Mouse (Mus musculus): ENCODE results near the gene Clec9a. TPM values are rescaled to one million over a fixed set of nuclear protein-coding genes. Genes with fewer than 3 reads are reported as not detected.

Gene Clec9a
- not detected for total RNA-seq (2021)
- long read RNA-seq = 0 reads

GRCm38 (mm10) chr6:129408562-129408961, at the start of gene Clec9a:
Clec9a (plus strand) TSS chr6:129408862.
- DNase-seq (ENCODE audit: low spot score in 2 of 2) = no peak

DNA sequence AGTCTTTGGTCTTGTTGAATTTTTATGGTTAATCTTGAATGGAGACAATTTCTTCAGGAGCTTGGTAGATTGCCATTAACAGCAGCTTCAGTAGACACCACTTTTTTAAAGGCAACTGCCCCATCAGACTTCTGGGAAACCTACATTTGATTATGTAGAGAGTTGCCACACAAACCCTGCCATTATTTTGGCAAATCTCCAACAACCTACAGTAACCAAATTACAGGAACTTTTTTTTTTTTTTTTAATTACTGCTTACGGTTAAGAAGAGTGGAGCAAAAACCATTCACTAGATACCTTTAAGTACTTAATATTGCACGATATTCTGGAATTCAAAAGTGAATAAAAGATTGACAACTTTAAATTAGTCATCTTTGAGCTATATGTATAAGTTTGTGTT, 49.1 kb upstream of the Clec9a start:
- no peak for DNase-seq (ENCODE audit: low spot score in 2 of 2)

DNA sequence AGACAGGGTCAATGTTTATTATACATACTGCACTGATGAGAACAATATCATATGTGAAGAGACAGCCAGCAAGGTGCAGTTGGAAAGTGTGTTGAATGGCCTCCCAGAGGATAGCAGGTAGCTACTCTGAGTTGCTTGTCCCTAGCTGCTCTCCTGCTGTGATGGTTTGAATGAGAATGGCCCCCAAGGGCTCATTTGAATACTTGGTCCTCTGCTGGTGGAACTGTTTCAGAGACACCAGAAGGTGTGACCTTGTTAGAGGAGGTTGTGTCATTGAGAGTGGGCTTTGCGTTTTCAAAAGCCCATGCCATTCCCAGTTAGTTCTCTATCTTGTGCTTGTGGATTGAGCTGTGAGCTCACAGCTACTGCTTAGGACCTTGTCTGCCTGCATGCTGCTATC, 44.7 kb upstream of the Clec9a start:
- DNase-seq (ENCODE audit: low spot score in 2 of 2) = no peak

- DNase-seq (ENCODE audit: low spot score in 2 of 2) = peak in 1 of 2 experiments; percentile 4
Measured at GRCm38 (mm10) chr6:129365959-129366359, 42.7 kb upstream of the Clec9a start.

- DNase-seq (ENCODE audit: low spot score in 2 of 2) = no peak
Measured at GRCm38 (mm10) chr6:129369374-129370132, 39.1 kb upstream of the Clec9a start.

DNA sequence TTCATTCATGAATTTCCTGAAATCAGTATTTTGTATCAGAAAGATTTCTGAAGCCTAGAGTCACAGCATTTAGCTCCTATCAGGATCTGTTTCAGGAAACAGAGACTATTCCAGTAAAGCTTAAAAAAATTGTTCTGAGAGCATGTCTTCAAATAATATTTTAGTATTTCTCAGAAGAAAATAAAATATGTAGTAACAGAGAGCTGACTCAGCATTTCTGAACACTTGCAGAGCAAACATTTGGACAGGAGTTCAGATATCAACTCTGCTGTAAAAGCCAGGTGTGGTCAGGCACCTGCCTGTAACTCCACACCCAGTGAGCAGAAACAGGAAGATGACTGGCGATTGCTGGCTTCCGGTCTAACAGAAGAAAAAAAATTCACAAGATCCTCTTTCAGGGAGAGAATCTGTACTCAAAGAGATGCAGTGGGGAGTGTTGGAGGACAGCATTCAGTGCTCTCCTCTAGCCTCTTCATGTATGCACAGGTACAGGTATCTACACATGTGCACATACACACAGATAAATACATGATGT, 33.7 kb upstream of the Clec9a start:
- no peak for DNase-seq (ENCODE audit: low spot score in 2 of 2)

- peak in 1 of 2 experiments; percentile 16 for DNase-seq (ENCODE audit: low spot score in 2 of 2)
Measured at GRCm38 (mm10) chr6:129380454-129380853, 28.2 kb upstream of the Clec9a start.

DNA sequence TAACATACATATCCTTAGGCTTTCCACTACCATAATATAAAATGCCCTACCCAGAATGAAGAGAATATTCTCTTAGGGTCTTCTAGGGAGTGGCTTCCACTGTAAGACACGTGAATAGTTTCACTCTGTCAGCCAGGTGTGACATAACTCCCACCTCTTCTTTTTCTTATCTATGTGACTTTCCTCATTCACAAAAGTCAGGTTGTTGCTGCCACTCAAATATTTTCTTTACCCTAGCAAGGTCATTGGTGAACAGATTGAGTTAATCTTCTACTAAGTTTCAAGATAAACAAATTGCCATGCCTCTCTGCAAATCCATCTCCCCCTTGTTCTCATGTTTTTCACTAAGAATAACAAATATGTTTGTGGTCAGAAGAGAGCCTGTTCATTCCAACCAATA, 26.9 kb upstream of the Clec9a start:
- no peak for DNase-seq (ENCODE audit: low spot score in 2 of 2)

DNA sequence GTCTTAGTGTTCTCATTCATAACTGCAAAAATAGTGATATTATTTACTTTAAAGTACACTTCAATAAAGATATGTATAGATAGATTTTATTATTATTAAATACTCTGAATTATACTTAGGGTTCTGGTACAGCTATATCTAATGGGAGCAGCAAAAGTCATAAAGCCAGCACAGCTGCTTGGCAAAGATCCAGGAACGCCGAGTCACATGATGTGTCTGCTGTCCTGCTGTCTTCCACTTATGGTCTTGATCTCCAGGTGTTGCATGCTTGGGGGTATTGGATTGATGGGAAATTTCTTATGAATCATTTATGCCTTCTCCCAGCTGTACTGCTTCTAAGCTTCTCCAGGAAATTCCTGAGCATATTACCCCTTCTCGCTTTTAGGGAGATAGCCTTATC, 25.2 kb upstream of the Clec9a start:
- DNase-seq (ENCODE audit: low spot score in 2 of 2) = no peak

DNA sequence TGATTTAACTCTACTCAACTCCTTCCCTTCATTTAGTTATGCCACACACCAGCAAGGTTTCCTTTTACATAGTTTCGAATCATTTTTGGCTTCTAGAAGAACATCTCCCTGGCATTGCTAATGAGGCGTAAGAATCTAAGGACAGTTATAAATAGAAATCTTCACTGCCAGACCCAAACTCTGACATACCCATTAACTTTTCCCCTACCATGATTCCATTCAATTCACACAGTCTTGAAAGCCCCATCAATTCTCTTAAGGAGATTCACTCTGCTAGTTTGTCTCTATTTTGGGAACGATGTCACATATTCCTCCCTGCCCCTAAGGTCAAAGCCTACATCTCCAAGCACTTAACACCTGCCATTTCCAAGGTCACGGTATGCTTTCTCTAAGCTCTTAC, 23.7 kb upstream of the Clec9a start:
- no peak for DNase-seq (ENCODE audit: low spot score in 2 of 2)

DNA sequence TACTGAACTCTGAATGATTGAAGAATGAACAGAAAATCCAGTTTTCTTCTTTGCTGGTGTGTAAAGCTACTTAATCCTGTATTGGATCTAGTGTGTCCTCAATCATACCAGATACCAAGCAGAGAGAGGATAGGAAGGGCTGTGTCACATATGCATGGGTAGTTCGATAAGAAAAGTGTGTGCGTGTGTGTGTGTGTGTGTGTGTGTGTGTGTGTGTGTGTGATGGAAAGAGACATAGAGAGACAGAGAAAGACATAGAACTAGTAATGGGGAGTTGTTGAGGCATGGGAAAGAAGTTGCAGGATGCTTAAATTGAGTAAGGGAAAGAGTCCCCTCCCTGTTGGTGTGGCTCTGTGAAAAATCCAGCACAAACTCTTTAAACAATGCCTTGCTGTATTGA, 22.9 kb upstream of the Clec9a start, which contains the start of gene Clec12b:
Gene Clec12b, minus strand, starts transcription at position 101 of the 400 bp plus-strand sequence.
- DNase-seq (ENCODE audit: low spot score in 2 of 2) = no peak

- DNase-seq (ENCODE audit: low spot score in 2 of 2) = peak in 1 of 2 experiments; percentile 29
Measured at GRCm38 (mm10) chr6:129393087-129393720, 15.5 kb upstream of the Clec9a start.

GRCm38 (mm10) chr6:129393732-129394131, 14.9 kb upstream of the Clec9a start:
- DNase-seq (ENCODE audit: low spot score in 2 of 2) = no peak

DNA sequence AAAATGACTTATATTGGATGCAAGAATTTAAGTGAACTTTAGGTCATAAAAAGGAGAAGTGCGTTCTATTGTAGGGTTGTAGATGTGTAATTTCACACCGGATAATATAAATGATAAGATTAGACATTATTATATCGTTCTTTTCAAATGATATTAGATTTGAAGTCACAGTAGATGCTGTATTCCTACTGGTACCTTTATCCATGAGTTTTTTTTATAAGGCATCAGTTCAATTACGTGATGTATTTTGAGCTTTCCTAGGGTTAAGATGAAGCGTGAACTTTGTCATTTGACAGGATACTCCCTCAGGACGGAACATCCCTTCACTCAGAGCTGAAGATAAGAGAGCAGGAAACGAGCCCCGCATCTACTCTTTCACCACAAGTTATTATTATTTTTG, 11.7 kb upstream of the Clec9a start, which contains the start of gene Clec1b:
Gene Clec1b, plus strand, starts transcription at position 301 of the 400 bp plus-strand sequence.
- no peak for DNase-seq (ENCODE audit: low spot score in 2 of 2)

- DNase-seq (ENCODE audit: low spot score in 2 of 2) = no peak
Measured at GRCm38 (mm10) chr6:129399945-129400344, 8.7 kb upstream of the Clec9a start.

DNA sequence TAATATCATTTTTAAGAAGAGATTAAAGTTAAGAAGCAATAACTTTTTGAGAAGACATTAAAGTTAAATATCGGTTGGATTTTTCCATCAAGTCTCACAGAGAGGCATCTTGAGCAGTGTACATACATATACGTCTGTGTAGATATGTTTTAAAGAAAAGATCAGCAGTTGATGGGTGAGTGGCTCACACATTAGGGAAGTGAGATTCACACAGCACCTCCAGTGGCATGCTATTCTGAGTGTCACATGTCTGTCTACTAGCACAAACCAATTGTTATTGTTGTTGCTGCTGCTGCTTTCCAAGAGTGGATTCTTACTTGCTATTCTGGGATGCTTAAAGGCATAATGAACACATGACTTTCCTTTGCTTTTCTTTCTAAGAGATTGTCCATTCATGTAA, 6.3 kb upstream of the Clec9a start:
- no peak for DNase-seq (ENCODE audit: low spot score in 2 of 2)

GRCm38 (mm10) chr6:129403391-129403790, 5.3 kb upstream of the Clec9a start:
- no peak for DNase-seq (ENCODE audit: low spot score in 2 of 2)

GRCm38 (mm10) chr6:129405999-129406398, 2.7 kb upstream of the Clec9a start:
- DNase-seq (ENCODE audit: low spot score in 2 of 2) = no peak

DNA sequence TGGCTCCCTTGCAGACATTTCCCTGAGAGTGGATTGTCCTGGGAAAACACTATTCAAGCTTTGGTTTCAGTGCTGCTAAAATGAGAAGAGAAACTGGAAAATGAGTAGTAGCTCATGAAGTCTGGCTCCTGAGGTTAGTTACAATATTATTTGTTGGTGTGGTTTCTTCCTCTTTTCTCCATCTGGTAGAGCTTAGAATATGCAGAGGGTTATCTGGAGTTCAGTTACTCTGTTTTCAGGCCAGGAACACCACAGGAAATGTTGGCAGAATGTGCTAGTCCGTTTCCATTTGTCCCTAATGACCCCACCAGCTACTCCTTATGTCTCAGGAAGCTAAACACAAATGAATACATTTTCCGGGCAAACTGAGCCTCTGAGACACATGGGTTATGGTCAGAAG, 1.3 kb upstream of the Clec9a start:
- DNase-seq (ENCODE audit: low spot score in 2 of 2) = no peak

- DNase-seq (ENCODE audit: low spot score in 2 of 2) = no peak
Measured at GRCm38 (mm10) chr6:129414177-129414576, 5.5 kb downstream of the Clec9a start.

DNA sequence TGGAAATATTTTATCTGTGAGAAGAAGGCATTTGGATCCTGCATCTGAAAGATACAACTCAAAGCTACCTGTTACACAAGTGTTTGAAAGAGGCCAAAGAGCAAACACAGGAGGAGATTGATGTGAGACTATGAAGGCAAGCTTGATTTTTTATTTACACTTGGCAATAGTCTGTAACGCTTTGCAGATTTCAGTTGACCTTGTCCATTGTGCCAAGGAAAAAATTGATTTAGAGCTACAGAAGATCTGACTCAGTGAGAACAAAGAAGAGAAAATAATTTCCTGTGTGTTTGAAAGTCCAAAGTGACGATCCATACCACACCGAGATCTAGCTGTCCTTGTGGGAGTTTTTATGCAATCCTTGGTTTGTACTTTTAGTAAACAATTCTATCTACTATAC, 13.6 kb downstream of the Clec9a start:
- no peak for DNase-seq (ENCODE audit: low spot score in 2 of 2)

- no peak for DNase-seq (ENCODE audit: low spot score in 2 of 2)
Measured at GRCm38 (mm10) chr6:129423040-129423733, 14.5 kb downstream of the Clec9a start.
